Mouse (Mus musculus) bone marrow, adult 2 months (tissue): ENCODE data around the gene 4930442H23Rik.

Experiments used
- CTCF ChIP-seq: fragments of 200-500 bp; IDR thresholded peaks from 2 replicates; pipeline ENCODE4 v1.5.1; 2011; ENCODE audit warnings: low read length, control low read depth; ENCODE audit not compliant: control insufficient read depth, insufficient read depth
- POLR2A ChIP-seq: fragments of 200-500 bp; IDR thresholded peaks from 2 replicates; pipeline ENCODE4 v1.6.1; 2011; ENCODE audit warnings: low read depth, mild to moderate bottlenecking, control low read depth, low read length, borderline replicate concordance; ENCODE audit not compliant: control insufficient read depth

DNA sequence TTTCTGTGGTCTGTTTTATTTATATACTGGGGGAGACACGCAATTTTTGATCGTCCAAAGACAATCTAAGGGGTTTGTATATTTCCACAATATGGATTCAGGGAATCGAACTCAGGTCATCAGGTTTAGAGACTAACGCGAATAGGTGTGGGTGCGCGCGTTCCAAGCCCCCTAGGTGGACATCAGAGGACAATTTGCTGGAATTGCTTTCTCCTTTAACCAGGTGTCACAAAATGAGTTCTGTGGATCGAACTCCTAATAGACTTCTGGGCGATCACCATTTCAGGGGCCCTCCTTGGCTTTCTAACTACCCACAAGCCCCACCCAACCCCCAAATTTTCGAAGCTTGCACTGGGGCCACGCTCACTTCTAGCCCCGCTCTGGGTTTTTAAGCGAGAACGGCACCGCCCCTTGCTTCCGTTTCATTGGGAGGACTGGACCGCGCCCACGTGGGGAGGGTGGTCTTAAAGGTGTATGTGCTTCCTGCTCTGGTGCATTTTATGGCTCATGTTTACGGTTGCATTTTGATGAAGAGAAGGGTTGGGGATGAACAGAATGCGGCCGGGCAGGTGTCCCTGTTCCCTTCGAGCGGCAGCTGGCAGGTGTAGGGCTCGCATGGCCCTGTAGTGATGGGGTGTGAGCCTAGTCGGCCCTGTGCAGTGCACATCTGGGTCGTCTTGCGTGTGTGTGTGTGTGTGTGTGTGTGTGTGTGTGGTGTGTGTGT lies 15.0 kb downstream of the 4930442H23Rik start:
- TF ChIP-seq POLR2A: no peak
- TF ChIP-seq CTCF: no peak; the same call in 1 of the 2 replicates
